Mouse (Mus musculus) stomach, postnatal 0 days (tissue): Measurements from ENCODE around the gene Cntnap2.

Source experiments
- CTCF ChIP-seq: IDR thresholded peaks from 2 replicates; pipeline ENCODE4 v1.5.1; 2016; ENCODE audit warnings: antibody characterized with exemption, low read depth, mild to moderate bottlenecking, moderate library complexity
- EP300 ChIP-seq: optimal IDR thresholded peaks from 2 replicates; pipeline ENCODE3; 2016; ENCODE audit warnings: antibody characterized with exemption

DNA sequence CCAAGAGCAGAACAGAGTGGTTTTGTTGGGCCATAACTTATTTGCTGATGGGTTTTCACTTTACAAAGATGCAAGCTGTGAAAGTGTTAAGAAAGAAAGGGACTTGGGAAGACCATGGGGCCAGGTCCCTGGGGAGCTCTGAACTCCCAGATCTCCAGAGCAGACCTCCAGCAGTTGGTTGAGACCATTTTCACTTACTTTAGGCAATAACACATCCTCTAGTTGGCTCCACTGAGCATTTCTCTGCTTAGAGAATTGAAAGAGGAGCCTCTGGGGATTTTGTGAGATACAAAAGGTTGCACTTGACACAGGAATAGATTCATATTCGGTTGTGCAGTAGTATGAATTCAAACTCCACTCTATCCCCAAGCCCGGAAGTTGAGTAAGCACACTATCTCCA lies 2196.1 kb downstream of the Cntnap2 start:
- no peak for TF ChIP-seq CTCF
- TF ChIP-seq EP300: no peak
